Mouse (Mus musculus): Measurements from ENCODE around the gene Scly. TPM values are rescaled to one million over a fixed set of nuclear protein-coding genes. Genes with fewer than 3 reads are reported as not detected.

Scly gene
- 11.4 and 15.3 TPM in 2 replicates for polyA plus RNA-seq (2014; fragmentation: Nextera tagmentation; extraction: Ambion mirVana)

GRCm38 (mm10) chr1:91297799-91298744 lies at the start of gene Scly:
Gene Scly, plus strand, starts transcription at chr1:91298338.
- H3K4me1 ChIP-seq (ENCODE audit: control insufficient read depth, insufficient read depth, low read length), result peaks cover 16% of the 10 kb centered on the region
- under 1% methylated on average over 56 of the region's 65 CpGs for WGBS
- ATAC-seq (ENCODE audit: low FRiP score, low TSS enrichment), result peak; percentile 98
- no peaks in the 10 kb centered on the region; the same call in 1 of the 2 replicates for H3K36me3 ChIP-seq (ENCODE audit: control insufficient read depth, insufficient read depth, low read length)
- peak within 1 kb of the TSS; percentile 65 for H3K9ac ChIP-seq (ENCODE audit: low read depth, low read length)
- no peaks in the 10 kb centered on the region for H3K27me3 ChIP-seq (ENCODE audit: control insufficient read depth, insufficient read depth, low read length)
- no peaks in the 10 kb centered on the region for H3K9me3 ChIP-seq (ENCODE audit: control insufficient read depth, low read length)
- peak within 1 kb of the TSS; percentile 76 for H3K4me2 ChIP-seq (replicated peaks; ENCODE audit: low read depth, low read length)
- no peak within 1 kb of the TSS for H3K27ac ChIP-seq (ENCODE audit: low read depth, low read length)
- peak within 1 kb of the TSS; percentile 66 for H3K4me3 ChIP-seq (ENCODE audit: low read length)

- no peak for ATAC-seq (ENCODE audit: low FRiP score, low TSS enrichment)
- no peaks in the 10 kb centered on the region for H3K27me3 ChIP-seq (ENCODE audit: control insufficient read depth, insufficient read depth, low read length)
- H3K27ac ChIP-seq (ENCODE audit: low read depth, low read length), result no peak overlapping the region
- H3K9ac ChIP-seq (ENCODE audit: low read depth, low read length), result no peak overlapping the region; the same call in 1 of the 2 replicates
- no peaks in the 10 kb centered on the region for H3K9me3 ChIP-seq (ENCODE audit: control insufficient read depth, low read length)
- H3K4me1 ChIP-seq (ENCODE audit: control insufficient read depth, insufficient read depth, low read length), result peaks cover 16% of the 10 kb centered on the region
- WGBS, result 54% methylated on average over 4 of the region's 4 CpGs
- no peaks in the 10 kb centered on the region for H3K36me3 ChIP-seq (ENCODE audit: control insufficient read depth, insufficient read depth, low read length)
- H3K4me3 ChIP-seq (ENCODE audit: low read length), result peak overlapping the region; percentile 7; the same call in 1 of the 2 replicates
- peak overlapping the region; percentile 81 for H3K4me2 ChIP-seq (replicated peaks; ENCODE audit: low read depth, low read length)
Observed at GRCm38 (mm10) chr1:91248970-91249369, 49.2 kb upstream of the Scly start.

- Histone ChIP-seq H3K4me1 (ENCODE audit: control insufficient read depth, insufficient read depth, low read length) (peaks cover 16% of the 10 kb centered on the region), H3K9ac (ENCODE audit: low read depth, low read length) (peak within 1 kb of the TSS; percentile 97), H3K9me3 (ENCODE audit: control insufficient read depth, low read length) (no peaks in the 10 kb centered on the region), H3K27ac (ENCODE audit: low read depth, low read length) (peak within 1 kb of the TSS; percentile 85), H3K4me3 (ENCODE audit: low read length) (peak within 1 kb of the TSS; percentile 99), H3K4me2 (replicated peaks; ENCODE audit: low read depth, low read length) (peak within 1 kb of the TSS; percentile 81), H3K27me3 (ENCODE audit: control insufficient read depth, insufficient read depth, low read length) (no peaks in the 10 kb centered on the region), H3K36me3 (ENCODE audit: control insufficient read depth, insufficient read depth, low read length) (0 out of 2 replicates have a peak, but pooled peaks cover 3% of the 10 kb centered on the region)
- peak; percentile 99 for ATAC-seq (ENCODE audit: low FRiP score, low TSS enrichment)
- WGBS, result under 1% methylated on average over 43 of the region's 43 CpGs
Observed at GRCm38 (mm10) chr1:91249564-91250414, 48.3 kb upstream of the Scly start, which contains the start of gene Ube2f. Gene Ube2f, plus strand, starts transcription at chr1:91250304.

- no peak for ATAC-seq (ENCODE audit: low FRiP score, low TSS enrichment)
- H3K4me2 ChIP-seq (replicated peaks; ENCODE audit: low read depth, low read length), result peak overlapping the region; percentile 72
- under 1% methylated on average over 56 of the region's 70 CpGs for WGBS
Observed at GRCm38 (mm10) chr1:91250415-91251147, 47.6 kb upstream of the Scly start.

DNA sequence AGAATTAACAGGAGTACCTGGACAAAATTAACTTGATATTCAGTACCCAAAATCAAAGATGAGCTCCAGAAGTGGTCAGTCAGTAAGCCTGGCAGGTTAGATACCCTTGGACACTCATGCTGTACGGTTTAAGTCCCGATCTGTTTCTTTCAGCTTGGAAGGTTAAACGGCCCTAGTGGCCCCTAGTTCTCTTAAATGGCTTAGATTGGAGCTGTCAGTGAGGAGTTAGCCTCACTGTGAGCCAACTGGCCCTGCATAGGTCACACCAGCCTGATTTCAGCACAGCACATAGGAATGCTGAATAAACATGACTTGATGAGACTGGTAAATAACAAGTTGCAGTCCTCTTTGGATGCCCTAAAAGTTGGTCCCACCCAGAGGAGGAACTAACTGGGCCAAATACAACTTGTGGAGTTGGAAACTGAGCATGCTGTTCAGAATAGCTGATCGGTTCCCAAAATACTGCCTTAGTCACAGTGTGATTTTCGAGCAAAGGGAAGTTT lies 46.9 kb upstream of the Scly start:
- 42% methylated on average over 5 of the region's 5 CpGs for WGBS
- no peak for ATAC-seq (ENCODE audit: low FRiP score, low TSS enrichment)
- Histone ChIP-seq H3K27me3 (ENCODE audit: control insufficient read depth, insufficient read depth, low read length) (no peaks in the 10 kb centered on the region), H3K9ac (ENCODE audit: low read depth, low read length) (peak overlapping the region; percentile 97; the same call in 1 of the 2 replicates), H3K27ac (ENCODE audit: low read depth, low read length) (no peak overlapping the region), H3K4me1 (ENCODE audit: control insufficient read depth, insufficient read depth, low read length) (peaks cover 16% of the 10 kb centered on the region), H3K4me3 (ENCODE audit: low read length) (peak overlapping the region; percentile 99), H3K9me3 (ENCODE audit: control insufficient read depth, low read length) (no peaks in the 10 kb centered on the region), H3K4me2 (replicated peaks; ENCODE audit: low read depth, low read length) (peak overlapping the region; percentile 72), H3K36me3 (ENCODE audit: control insufficient read depth, insufficient read depth, low read length) (0 out of 2 replicates have a peak, but pooled peaks cover 3% of the 10 kb centered on the region)

More at GRCm38 (mm10) chr1:91250415-91251147, 47.6 kb upstream of the Scly start:
- H3K4me3 ChIP-seq (ENCODE audit: low read length), result peak overlapping the region; percentile 99
- peaks cover 16% of the 10 kb centered on the region for H3K4me1 ChIP-seq (ENCODE audit: control insufficient read depth, insufficient read depth, low read length)
- H3K36me3 ChIP-seq (ENCODE audit: control insufficient read depth, insufficient read depth, low read length), result 0 out of 2 replicates have a peak, but pooled peaks cover 3% of the 10 kb centered on the region
- no peaks in the 10 kb centered on the region for H3K27me3 ChIP-seq (ENCODE audit: control insufficient read depth, insufficient read depth, low read length)
- no peaks in the 10 kb centered on the region for H3K9me3 ChIP-seq (ENCODE audit: control insufficient read depth, low read length)
- peak overlapping the region; percentile 97 for H3K9ac ChIP-seq (ENCODE audit: low read depth, low read length)
- H3K27ac ChIP-seq (ENCODE audit: low read depth, low read length), result peak overlapping the region; percentile 78

GRCm38 (mm10) chr1:91251927-91252326 lies 46.2 kb upstream of the Scly start:
- Histone ChIP-seq H3K36me3 (ENCODE audit: control insufficient read depth, insufficient read depth, low read length) (0 out of 2 replicates have a peak, but pooled peaks cover 3% of the 10 kb centered on the region), H3K9ac (ENCODE audit: low read depth, low read length) (peak overlapping the region; percentile 97), H3K4me1 (ENCODE audit: control insufficient read depth, insufficient read depth, low read length) (peaks cover 16% of the 10 kb centered on the region), H3K27ac (ENCODE audit: low read depth, low read length) (no peak overlapping the region), H3K9me3 (ENCODE audit: control insufficient read depth, low read length) (no peaks in the 10 kb centered on the region), H3K4me2 (replicated peaks; ENCODE audit: low read depth, low read length) (peak overlapping the region; percentile 72), H3K27me3 (ENCODE audit: control insufficient read depth, insufficient read depth, low read length) (no peaks in the 10 kb centered on the region), H3K4me3 (ENCODE audit: low read length) (no peak overlapping the region)
- no peak for ATAC-seq (ENCODE audit: low FRiP score, low TSS enrichment)
- 61% methylated on average over 8 of the region's 8 CpGs for WGBS

DNA sequence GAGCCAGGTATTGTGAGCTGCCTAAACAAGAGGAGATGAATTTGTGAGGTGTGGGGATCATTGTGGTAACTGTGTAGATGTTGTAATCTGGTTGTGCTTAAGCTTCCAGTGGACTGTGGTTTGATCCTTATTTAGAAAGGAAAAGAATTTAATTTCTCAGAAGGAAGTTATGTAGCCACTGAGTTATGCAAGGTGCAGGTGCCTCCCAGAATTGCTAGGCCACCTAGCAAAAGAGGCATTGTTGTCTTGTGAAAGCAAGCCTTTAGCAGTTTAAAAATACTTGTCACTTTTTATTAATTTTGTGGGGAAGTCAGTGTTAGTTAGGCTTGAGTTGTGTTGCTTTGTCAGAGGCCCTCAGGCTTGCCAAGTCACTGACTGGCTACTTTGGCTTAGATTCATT lies 40.2 kb upstream of the Scly start:
- H3K36me3 ChIP-seq (ENCODE audit: control insufficient read depth, insufficient read depth, low read length), result peaks cover 3% of the 10 kb centered on the region; the same call in 1 of the 2 replicates
- no peak overlapping the region for H3K9ac ChIP-seq (ENCODE audit: low read depth, low read length)
- H3K9me3 ChIP-seq (ENCODE audit: control insufficient read depth, low read length), result no peaks in the 10 kb centered on the region
- H3K27ac ChIP-seq (ENCODE audit: low read depth, low read length), result no peak overlapping the region
- H3K27me3 ChIP-seq (ENCODE audit: control insufficient read depth, insufficient read depth, low read length), result no peaks in the 10 kb centered on the region
- ATAC-seq (ENCODE audit: low FRiP score, low TSS enrichment), result no peak
- no peak overlapping the region for H3K4me3 ChIP-seq (ENCODE audit: low read length)
- no peak overlapping the region for H3K4me2 ChIP-seq (replicated peaks; ENCODE audit: low read depth, low read length)
- no peaks in the 10 kb centered on the region for H3K4me1 ChIP-seq (ENCODE audit: control insufficient read depth, insufficient read depth, low read length)

- Histone ChIP-seq H3K27me3 (ENCODE audit: control insufficient read depth, insufficient read depth, low read length) (no peaks in the 10 kb centered on the region), H3K9ac (ENCODE audit: low read depth, low read length) (no peak overlapping the region), H3K36me3 (ENCODE audit: control insufficient read depth, insufficient read depth, low read length) (peaks cover under 1% of the 10 kb centered on the region; the same call in 1 of the 2 replicates), H3K9me3 (ENCODE audit: control insufficient read depth, low read length) (no peaks in the 10 kb centered on the region), H3K4me3 (ENCODE audit: low read length) (no peak overlapping the region), H3K4me1 (ENCODE audit: control insufficient read depth, insufficient read depth, low read length) (no peaks in the 10 kb centered on the region), H3K4me2 (replicated peaks; ENCODE audit: low read depth, low read length) (no peak overlapping the region), H3K27ac (ENCODE audit: low read depth, low read length) (no peak overlapping the region)
- no peak for ATAC-seq (ENCODE audit: low FRiP score, low TSS enrichment)
- 90% methylated on average over 5 of the region's 5 CpGs for WGBS
Observed at GRCm38 (mm10) chr1:91259794-91260193, 38.3 kb upstream of the Scly start.

All from kidney, embryonic 14.5 days (tissue).